Mouse (Mus musculus) mouse trophoblast stem cell (cell line): ENCODE results near the gene Zswim8.
"Not testable (repeated sequence)": the region's sequence is repeated elsewhere in the genome, so short reads cannot be mapped to it uniquely, and the experiment has no call there.

Source experiments
- in situ Hi-C, 2 experiments: fragments of 300-500 bp; cut with MseI, MboI; formaldehyde crosslinking; loops; 2 replicates in 1 of 2; 3 replicates in 1 of 2; pipeline ENCODE4 v1.15.1; 2025

Gene Zswim8

GRCm38 (mm10) chr14:20693589-20694101 lies 13.7 kb upstream of the Zswim8 start:
- in situ Hi-C loops: no loop called here

GRCm38 (mm10) chr14:20694185-20694883 lies 13.0 kb upstream of the Zswim8 start:
- in situ Hi-C loops: no loop called here

GRCm38 (mm10) chr14:20694884-20695760 lies 12.2 kb upstream of the Zswim8 start, which contains the start of gene Fut11:
Fut11 (plus strand) TSS chr14:20694968.
- in situ Hi-C loops: no loop called here

GRCm38 (mm10) chr14:20695761-20696520 lies 11.4 kb upstream of the Zswim8 start:
- in situ Hi-C loops: no loop called here

GRCm38 (mm10) chr14:20696986-20697385 lies 10.4 kb upstream of the Zswim8 start:
- in situ Hi-C loops: no loop called here

GRCm38 (mm10) chr14:20698515-20698914 lies 8.8 kb upstream of the Zswim8 start:
- in situ Hi-C loops: no loop called here

GRCm38 (mm10) chr14:20700362-20700761 lies 7.0 kb upstream of the Zswim8 start:
- in situ Hi-C loops: no loop called here

- in situ Hi-C loops: no loop called here
These were observed 5.8 kb upstream of the Zswim8 start for GRCm38 (mm10) chr14:20701554-20701953.

- in situ Hi-C loops: no loop called here
These were observed 5.1 kb upstream of the Zswim8 start for GRCm38 (mm10) chr14:20702096-20702740.

- in situ Hi-C loops: no loop called here
These were observed 4.5 kb upstream of the Zswim8 start, which contains the start of gene Chchd1 for GRCm38 (mm10) chr14:20702741-20703381. Chchd1 (plus strand) TSS chr14:20703006.

GRCm38 (mm10) chr14:20703461-20703860 lies 3.9 kb upstream of the Zswim8 start:
- in situ Hi-C loops: not testable (repeated sequence)

- in situ Hi-C loops: no loop called here
These were observed 887 bp downstream of the Zswim8 start for GRCm38 (mm10) chr14:20708239-20708638.

GRCm38 (mm10) chr14:20713832-20714231 lies 6.5 kb downstream of the Zswim8 start:
- in situ Hi-C loops: no loop called here

- in situ Hi-C loops: no loop called here
These were observed 11.1 kb downstream of the Zswim8 start for GRCm38 (mm10) chr14:20718443-20718842.

GRCm38 (mm10) chr14:20719767-20720166 lies 12.4 kb downstream of the Zswim8 start:
- in situ Hi-C loops: no loop called here

GRCm38 (mm10) chr14:20721371-20721770 lies 14.0 kb downstream of the Zswim8 start:
- in situ Hi-C loops: no loop called here

- in situ Hi-C loops: no loop called here
These were observed 15.7 kb downstream of the Zswim8 start for GRCm38 (mm10) chr14:20723006-20723405.

GRCm38 (mm10) chr14:20724043-20724442 lies 16.7 kb downstream of the Zswim8 start:
- in situ Hi-C loops: no loop called here

- in situ Hi-C loops: no loop called here
These were observed 18.4 kb downstream of the Zswim8 start for GRCm38 (mm10) chr14:20725660-20726339.

- in situ Hi-C loops: no loop called here
These were observed 22.5 kb downstream of the Zswim8 start for GRCm38 (mm10) chr14:20729871-20730270.
